Mouse (Mus musculus) myocyte (in vitro differentiated cells): Measurements from ENCODE around the gene Xrn2. TPM values are rescaled to one million over a fixed set of nuclear protein-coding genes. Genes with fewer than 3 reads are reported as not detected.

ENCODE experiments used
- H3K27me3 ChIP-seq: one replicate; pipeline ENCODE4 v1.6.1; 2011; ENCODE audit not compliant: control insufficient read depth, insufficient read depth, insufficient read length
- H3K36me3 ChIP-seq: one replicate; pipeline ENCODE4 v1.6.1; 2011; ENCODE audit not compliant: control insufficient read depth, insufficient read depth
- H3K4me2 ChIP-seq: one replicate; pipeline ENCODE4 v1.6.1; 2011; ENCODE audit warnings: low read depth, control low read depth
- H3K4me3 ChIP-seq: one replicate; pipeline ENCODE4 v1.5.1; 2011; ENCODE audit warnings: mild to moderate bottlenecking, control low read depth, moderate library complexity
- H3K79me2 ChIP-seq: one replicate; pipeline ENCODE4 v1.6.1; 2011; ENCODE audit not compliant: control insufficient read depth, insufficient read depth
- H3ac ChIP-seq: one replicate; pipeline ENCODE4 v1.6.1; 2011; ENCODE audit not compliant: control insufficient read depth, insufficient read length
- CEBPB ChIP-seq: IDR thresholded peaks from 2 replicates; pipeline ENCODE4 v1.6.1; 2011; ENCODE audit warnings: mild to moderate bottlenecking, moderate library complexity; ENCODE audit not compliant: poor library complexity, insufficient read depth, severe bottlenecking
- E2F4 ChIP-seq: IDR thresholded peaks from one replicate; pipeline ENCODE4 v1.6.1; 2011; ENCODE audit warnings: mild to moderate bottlenecking, control low read depth, moderate library complexity; ENCODE audit not compliant: insufficient read depth
- MAX ChIP-seq: IDR thresholded peaks from one replicate; pipeline ENCODE4 v1.6.1; 2011; ENCODE audit warnings: low read depth, mild to moderate bottlenecking, control low read depth
- MYOD1 ChIP-seq, 3 experiments: IDR thresholded peaks; one replicate each; pipeline ENCODE4 v1.6.1; 2011; ENCODE audit warnings: control low read depth in 2 of 3, low read depth in 2 of 3, mild to moderate bottlenecking in 2 of 3, moderate library complexity in 1 of 3; ENCODE audit not compliant: insufficient read length in 2 of 3, control insufficient read depth in 1 of 3
- MYOG ChIP-seq, 3 experiments: IDR thresholded peaks; one replicate each; pipeline ENCODE4 v1.6.1; 2011; ENCODE audit warnings: control low read depth in 2 of 3, low read depth in 2 of 3, mild to moderate bottlenecking in 2 of 3; ENCODE audit not compliant: insufficient read length in 2 of 3, control insufficient read depth in 1 of 3, insufficient read depth in 1 of 3
- POLR2A ChIP-seq: IDR thresholded peaks from one replicate; pipeline ENCODE4 v1.6.1; 2011; ENCODE audit warnings: low read depth, mild to moderate bottlenecking, control low read depth, moderate library complexity; ENCODE audit not compliant: insufficient read length
- POLR2AphosphoS2 ChIP-seq: IDR thresholded peaks from one replicate; pipeline ENCODE4 v1.6.1; 2011; ENCODE audit warnings: low read depth, control low read depth; ENCODE audit not compliant: insufficient read length
- REST ChIP-seq: IDR thresholded peaks from one replicate; pipeline ENCODE4 v1.6.1; 2011; ENCODE audit warnings: mild to moderate bottlenecking, control low read depth, moderate library complexity; ENCODE audit not compliant: insufficient read depth, insufficient read length
- SRF ChIP-seq: IDR thresholded peaks from one replicate; pipeline ENCODE4 v1.6.1; 2011; ENCODE audit warnings: low read depth; ENCODE audit not compliant: control insufficient read depth, insufficient read length
- TCF12 ChIP-seq: IDR thresholded peaks from one replicate; pipeline ENCODE4 v1.6.1; 2011; ENCODE audit warnings: mild to moderate bottlenecking, control low read depth; ENCODE audit not compliant: poor library complexity, insufficient read depth, severe bottlenecking
- TCF3 ChIP-seq: IDR thresholded peaks from one replicate; pipeline ENCODE4 v1.6.1; 2011; ENCODE audit warnings: low read depth, control low read depth; ENCODE audit not compliant: insufficient read length
- USF1 ChIP-seq: IDR thresholded peaks from one replicate; pipeline ENCODE4 v1.6.1; 2011; ENCODE audit warnings: low read depth, mild to moderate bottlenecking, control low read depth, moderate library complexity
- polyA plus RNA-seq: library from polyadenylated mRNA; unstranded; fragments of >200 nt; fragmentation: generic; extraction: Trizol; gene quantifications from one replicate; pipeline ENCODE4 v1.2.1, GENCODE M21; 2012; ENCODE audit warnings: missing spikeins

Gene Xrn2
- 40.7 TPM for polyA plus RNA-seq

DNA sequence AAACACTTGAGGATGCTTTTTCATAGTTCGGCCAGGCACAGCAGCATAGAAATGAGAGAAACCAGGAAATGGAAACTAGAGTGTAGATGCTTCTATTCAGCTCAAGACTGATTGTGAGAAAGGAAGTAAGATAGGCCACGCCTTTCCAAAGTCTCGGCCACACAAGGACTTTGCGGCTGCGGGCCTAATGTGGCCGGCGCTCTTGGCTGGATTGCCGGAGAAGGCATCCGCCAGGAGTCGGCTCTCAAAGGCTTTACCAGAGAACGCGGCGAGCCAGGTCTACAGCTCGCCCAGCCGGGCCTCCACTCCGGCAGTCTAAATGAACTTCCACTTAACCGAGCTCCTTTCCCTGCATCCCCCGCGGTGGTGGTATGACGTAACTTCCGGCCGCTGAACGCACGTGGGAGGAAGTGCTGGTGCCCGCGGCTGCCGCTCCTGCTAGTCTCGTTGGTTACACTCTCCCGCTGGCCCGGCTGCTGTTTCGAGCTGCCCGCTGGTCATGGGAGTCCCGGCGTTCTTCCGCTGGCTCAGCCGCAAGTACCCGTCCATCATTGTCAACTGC lies at the start of gene Xrn2:
TSS of gene Xrn2 (plus strand) at position 374 of the 562 bp plus-strand sequence.
- peak within 1 kb of the TSS; percentile 99 for H3K4me2 ChIP-seq
- H3K36me3 ChIP-seq: no peaks in the 10 kb centered on the region
- no peaks in the 10 kb centered on the region for H3K27me3 ChIP-seq
- TF ChIP-seq MYOG (IDR thresholded peaks at IDR 0.05; ENCODE audit: control insufficient read depth in 1 of 3, insufficient read depth in 1 of 3, insufficient read length in 2 of 3, low read depth in 2 of 3): no peak
- TF ChIP-seq POLR2A: peak; percentile 88
- TF ChIP-seq USF1: peak; percentile 79
- no peak for TF ChIP-seq MAX
- peak; percentile 78 for TF ChIP-seq POLR2AphosphoS2
- TF ChIP-seq E2F4: no peak
- TF ChIP-seq CEBPB: no peak
- TF ChIP-seq MYOD1 (IDR thresholded peaks at IDR 0.05; ENCODE audit: control insufficient read depth in 1 of 3, insufficient read length in 2 of 3, low read depth in 2 of 3): no peak
- peak within 1 kb of the TSS; percentile 77 for H3ac ChIP-seq
- H3K79me2 ChIP-seq: peaks cover 43% of the 10 kb centered on the region
- peak within 1 kb of the TSS; percentile 93 for H3K4me3 ChIP-seq

DNA sequence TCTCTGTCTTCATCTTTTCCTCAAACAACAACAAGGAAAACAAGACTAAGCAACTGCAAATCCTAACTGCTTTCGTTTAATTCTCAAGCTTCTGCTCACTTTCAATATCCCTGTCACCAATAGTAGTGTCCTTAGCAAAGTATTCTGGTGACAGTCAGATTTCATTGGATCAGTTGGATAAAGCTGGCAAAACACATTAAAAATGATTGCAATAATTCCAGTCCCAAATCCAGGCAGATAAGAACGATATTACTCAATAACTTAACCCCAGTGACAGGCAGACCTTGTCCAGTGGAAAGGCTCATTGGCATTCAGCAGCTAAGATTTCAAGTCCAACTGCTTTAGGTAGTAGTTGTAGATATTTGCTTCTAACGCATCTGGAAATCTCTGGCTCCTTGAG lies 37.8 kb upstream of the Xrn2 start:
- H3K4me2 ChIP-seq: no peak overlapping the region
- H3K79me2 ChIP-seq: no peaks in the 10 kb centered on the region
- no peak overlapping the region for H3ac ChIP-seq
- H3K27me3 ChIP-seq: no peaks in the 10 kb centered on the region
- H3K4me3 ChIP-seq: no peak overlapping the region
- H3K36me3 ChIP-seq: no peaks in the 10 kb centered on the region
- no peak for TF ChIP-seq E2F4
- no peak for TF ChIP-seq POLR2A
- TF ChIP-seq MYOG (IDR thresholded peaks at IDR 0.05; ENCODE audit: control insufficient read depth in 1 of 3, insufficient read depth in 1 of 3, insufficient read length in 2 of 3, low read depth in 2 of 3): no peak
- TF ChIP-seq TCF12: no peak
- no peak for TF ChIP-seq USF1
- no peak for TF ChIP-seq MAX

DNA sequence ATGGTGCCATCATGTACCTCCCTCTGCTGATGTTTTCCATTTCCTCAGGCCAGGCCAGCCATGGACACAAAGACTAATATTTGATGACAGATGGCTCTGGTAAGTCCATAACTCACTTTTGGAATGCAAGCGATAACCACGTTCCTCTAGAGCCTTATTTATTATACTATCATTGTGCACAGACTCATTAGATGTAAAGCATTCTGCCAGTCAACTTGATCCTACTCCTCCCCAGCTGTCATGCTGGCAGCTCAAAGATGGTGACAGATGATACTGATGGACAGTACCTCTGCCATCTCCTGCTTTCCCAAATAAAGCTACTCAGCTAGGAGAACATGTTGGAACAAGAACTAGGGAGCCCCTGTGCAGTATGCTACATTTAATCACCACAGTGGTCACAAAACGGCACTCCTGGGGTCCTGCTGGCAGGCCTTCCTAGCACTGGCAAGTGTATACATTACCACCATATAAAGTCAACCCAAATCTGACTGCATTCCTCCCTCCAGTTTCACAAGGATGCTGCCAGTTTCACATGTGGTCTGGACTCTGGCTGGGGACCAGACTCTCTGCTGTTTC lies 37.3 kb upstream of the Xrn2 start:
- H3K27me3 ChIP-seq: no peaks in the 10 kb centered on the region
- H3K4me3 ChIP-seq: no peak overlapping the region
- no peak overlapping the region for H3K4me2 ChIP-seq
- no peaks in the 10 kb centered on the region for H3K79me2 ChIP-seq
- H3ac ChIP-seq: no peak overlapping the region
- no peaks in the 10 kb centered on the region for H3K36me3 ChIP-seq
- TF ChIP-seq MAX: no peak
- TF ChIP-seq MYOG (IDR thresholded peaks at IDR 0.05; ENCODE audit: control insufficient read depth in 1 of 3, insufficient read depth in 1 of 3, insufficient read length in 2 of 3, low read depth in 2 of 3): peak in 1 of 3 experiments; percentile 23
- peak in 2 of 3 experiments; percentile 46 to 57 for TF ChIP-seq MYOD1 (IDR thresholded peaks at IDR 0.05; ENCODE audit: control insufficient read depth in 1 of 3, insufficient read length in 2 of 3, low read depth in 2 of 3)
- TF ChIP-seq TCF3: no peak
- TF ChIP-seq E2F4: no peak
- TF ChIP-seq POLR2A: no peak
- no peak for TF ChIP-seq CEBPB
- TF ChIP-seq SRF: no peak
- TF ChIP-seq TCF12: no peak
- TF ChIP-seq USF1: no peak
- TF ChIP-seq POLR2AphosphoS2: no peak
- no peak for TF ChIP-seq REST

DNA sequence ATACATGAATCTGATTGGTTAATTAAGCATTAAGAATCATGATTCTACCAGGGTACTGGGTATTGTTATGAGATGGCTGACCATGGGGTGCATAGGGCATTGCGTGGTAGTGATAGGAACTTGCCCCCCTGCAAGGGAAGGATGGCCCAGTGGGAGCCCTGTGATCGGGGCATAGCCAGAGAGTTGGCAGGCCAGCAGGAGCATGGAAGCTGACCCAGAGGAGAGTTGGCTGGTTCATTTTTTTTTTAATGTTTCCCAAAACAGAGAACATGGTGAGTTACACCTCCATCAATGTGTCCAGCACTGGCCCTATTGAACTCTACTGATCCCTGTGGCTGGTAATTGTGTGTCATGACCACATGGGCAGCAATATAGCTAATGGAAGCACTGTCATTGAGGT lies 30.0 kb upstream of the Xrn2 start:
- H3K4me3 ChIP-seq: no peak overlapping the region
- no peak for TF ChIP-seq CEBPB
- no peak for TF ChIP-seq SRF
- TF ChIP-seq POLR2AphosphoS2: no peak
- no peak for TF ChIP-seq USF1
- no peak for TF ChIP-seq MYOG (IDR thresholded peaks at IDR 0.05; ENCODE audit: control insufficient read depth in 1 of 3, insufficient read depth in 1 of 3, insufficient read length in 2 of 3, low read depth in 2 of 3)
- TF ChIP-seq REST: no peak
- TF ChIP-seq MAX: no peak
- TF ChIP-seq MYOD1 (IDR thresholded peaks at IDR 0.05; ENCODE audit: control insufficient read depth in 1 of 3, insufficient read length in 2 of 3, low read depth in 2 of 3): no peak
- no peaks in the 10 kb centered on the region for H3K36me3 ChIP-seq

DNA sequence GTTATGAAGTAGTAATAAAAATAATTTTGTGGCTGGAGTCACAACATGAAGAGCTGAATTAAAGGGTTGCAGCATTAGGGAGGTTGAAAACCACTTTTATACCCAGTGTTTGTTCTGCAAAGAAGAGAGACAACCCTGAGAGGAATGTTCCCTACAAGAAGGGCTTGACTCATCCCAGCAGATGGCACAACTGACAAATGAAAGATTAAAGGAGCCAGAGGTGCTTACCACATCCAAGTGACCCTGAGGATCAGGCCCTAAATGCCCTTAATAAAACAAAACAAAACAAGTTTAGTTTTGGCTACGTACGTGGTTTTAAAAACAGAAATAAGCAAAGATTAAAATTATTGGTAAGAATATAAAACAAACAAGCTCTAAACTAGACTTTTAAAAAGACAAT lies 28.0 kb upstream of the Xrn2 start:
- Histone ChIP-seq H3K36me3 (no peaks in the 10 kb centered on the region), H3ac (no peak overlapping the region), H3K79me2 (no peaks in the 10 kb centered on the region), H3K27me3 (no peaks in the 10 kb centered on the region), H3K4me2 (no peak overlapping the region), H3K4me3 (no peak overlapping the region)
- TF ChIP-seq CEBPB: no peak
- TF ChIP-seq E2F4: no peak

More for the DNA sequence above, 30.0 kb upstream of the Xrn2 start:
- Histone ChIP-seq H3K27me3 (no peaks in the 10 kb centered on the region), H3K79me2 (no peaks in the 10 kb centered on the region), H3ac (no peak overlapping the region), H3K4me2 (no peak overlapping the region)
